Mouse (Mus musculus) gastrocnemius, adult 18-20 months (tissue): Measurements from ENCODE around the gene Tsks. TPM values are rescaled to one million over a fixed set of nuclear protein-coding genes. Genes with fewer than 3 reads are reported as not detected.

Experiments
- DNase-seq: peaks from one replicate; pipeline ENCODE4 v3.0.0; 2021; ENCODE audit warnings: low spot score
- total RNA-seq, 2 experiments: library from RNA; stranded (reverse); gene quantifications; 2 replicates each; pipeline ENCODE4 v1.2.3; 2021

The Tsks gene
- total RNA-seq, 2 experiments from 2014 or later, result not detected

GRCm38 (mm10) chr7:45007141-45007540 is 64.1 kb downstream of the Tsks start:
- no peak for DNase-seq

Other genes starting within 250 kb of the Tsks start
- not detected for gene Izumo2, start 234.5 kb upstream of the Tsks start, total RNA-seq
- 10 to 100 TPM; 19.5 to 19.8 TPM for gene Vrk3, start 194.8 kb upstream of the Tsks start, total RNA-seq
- not detected for gene Zfp473, start 192.2 kb upstream of the Tsks start, total RNA-seq
- 10 to 100 TPM; 20.1 to 25.2 TPM for gene Nup62, start 127.1 kb upstream of the Tsks start, total RNA-seq
- 1 to 10 TPM; 2.3 to 3.5 TPM for gene Il4i1, start 126.8 kb upstream of the Tsks start, total RNA-seq
- 10 to 100 TPM; 62.4 to 99.0 TPM for gene Atf5, start 126.5 kb upstream of the Tsks start, total RNA-seq
- 100 to 1,000 TPM; 130 to 144 TPM for gene Akt1s1, start 94.2 kb upstream of the Tsks start, total RNA-seq
- 10 to 100 TPM; 46.8 to 61.0 TPM for gene Tbc1d17, start 94.1 kb upstream of the Tsks start, total RNA-seq
- gene Pnkp, start 86.1 kb upstream of the Tsks start, total RNA-seq, result 10 to 100 TPM; 19.2 to 20.2 TPM
- gene Ptov1, start 73.4 kb upstream of the Tsks start, total RNA-seq, result 100 to 1,000 TPM; 143 to 148 TPM
- 10 to 100 TPM; 60.5 to 62.8 TPM for gene Med25, start 50.5 kb upstream of the Tsks start, total RNA-seq
- 10 to 100 TPM; 16.6 to 17.6 TPM for gene Fuz, start 47.1 kb upstream of the Tsks start, total RNA-seq
- gene Ap2a1, start 13.7 kb upstream of the Tsks start, total RNA-seq, result 10 to 100 TPM; 59.8 to 64.4 TPM
- gene Cpt1c, start 31.6 kb downstream of the Tsks start, total RNA-seq, result 1 to 10 TPM in 1 of 2 experiments, under 1 TPM in 1; 0.64 to 1.4 TPM
- gene Prmt1, start 43.4 kb downstream of the Tsks start, total RNA-seq, result 100 to 1,000 TPM; 119 to 139 TPM
- gene Irf3, start 54.4 kb downstream of the Tsks start, total RNA-seq, result 10 to 100 TPM; 15.0 to 19.1 TPM
- 1 to 10 TPM; 8.4 to 8.5 TPM for gene Bcl2l12, start 55.5 kb downstream of the Tsks start, total RNA-seq
- gene Scaf1, start 73.2 kb downstream of the Tsks start, total RNA-seq, result 10 to 100 TPM; 41.3 to 46.2 TPM
- 10 to 100 TPM; 20.8 to 26.8 TPM for gene Rras, start 74.8 kb downstream of the Tsks start, total RNA-seq
- gene Prr12, start 109.7 kb downstream of the Tsks start, total RNA-seq, result 10 to 100 TPM; 13.1 to 16.0 TPM
- gene Nosip, start 119.2 kb downstream of the Tsks start, total RNA-seq, result 10 to 100 TPM; 27.9 to 28.3 TPM
- 10 to 100 TPM; 10.2 to 10.4 TPM for gene Prrg2, start 119.5 kb downstream of the Tsks start, total RNA-seq
- 10 to 100 TPM in 1 of 2 experiments, 1 to 10 TPM in 1; 8.0 to 12.5 TPM for gene Rcn3, start 149.0 kb downstream of the Tsks start, total RNA-seq
- 10 to 100 TPM; 27.4 to 29.1 TPM for gene Fcgrt, start 160.6 kb downstream of the Tsks start, total RNA-seq
- 100 to 1,000 TPM; 490 to 529 TPM for gene Rps11, start 181.2 kb downstream of the Tsks start, total RNA-seq
- gene Rpl13a, start 185.6 kb downstream of the Tsks start, total RNA-seq, result 100 to 1,000 TPM; 643 to 706 TPM
- 1 to 10 TPM in 1 of 2 experiments, not detected in 1; 1.2 TPM for gene Gm45713, start 193.0 kb downstream of the Tsks start, total RNA-seq
- 1 to 10 TPM; 1.8 to 3.0 TPM for gene Flt3l, start 193.2 kb downstream of the Tsks start, total RNA-seq
- 10 to 100 TPM; 34.2 to 34.5 TPM for gene Pih1d1, start 211.1 kb downstream of the Tsks start, total RNA-seq
- gene Aldh16a1, start 211.4 kb downstream of the Tsks start, total RNA-seq, result 10 to 100 TPM; 10.6 to 12.8 TPM
- gene Slc17a7, start 220.7 kb downstream of the Tsks start, total RNA-seq, result under 1 TPM; 0.14 to 0.17 TPM
- not detected for gene Gfy, start 236.4 kb downstream of the Tsks start, total RNA-seq
- gene Pth2, start 237.8 kb downstream of the Tsks start, total RNA-seq, result not detected